Mouse (Mus musculus): ENCODE data around the gene Cct2.
"Not testable (repeated sequence)": the region's sequence is repeated elsewhere in the genome, so short reads cannot be mapped to it uniquely, and the experiment has no call there.

Cct2 gene

DNA sequence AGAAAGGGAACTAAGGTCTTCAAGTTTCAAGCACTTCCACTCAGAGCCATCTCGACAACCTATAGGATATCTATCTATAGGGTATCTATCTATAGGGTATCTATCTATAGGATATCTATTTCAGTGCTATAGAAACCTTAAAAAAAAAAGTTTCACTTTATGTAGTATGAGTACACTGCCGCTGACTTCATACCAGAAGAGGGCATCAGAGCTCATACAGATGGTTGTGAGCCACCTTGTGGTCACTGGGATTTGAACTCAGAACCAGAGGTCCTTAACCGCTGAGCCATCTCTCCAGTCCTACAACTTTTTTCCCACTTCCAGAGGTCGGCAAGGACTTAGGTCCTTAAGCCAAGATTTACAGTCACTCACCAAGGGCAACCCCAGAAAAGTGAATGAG, 7.9 kb downstream of the Cct2 start:
- DNase-seq (ENCODE audit: low spot score in 2 of 2) = no peak

DNA sequence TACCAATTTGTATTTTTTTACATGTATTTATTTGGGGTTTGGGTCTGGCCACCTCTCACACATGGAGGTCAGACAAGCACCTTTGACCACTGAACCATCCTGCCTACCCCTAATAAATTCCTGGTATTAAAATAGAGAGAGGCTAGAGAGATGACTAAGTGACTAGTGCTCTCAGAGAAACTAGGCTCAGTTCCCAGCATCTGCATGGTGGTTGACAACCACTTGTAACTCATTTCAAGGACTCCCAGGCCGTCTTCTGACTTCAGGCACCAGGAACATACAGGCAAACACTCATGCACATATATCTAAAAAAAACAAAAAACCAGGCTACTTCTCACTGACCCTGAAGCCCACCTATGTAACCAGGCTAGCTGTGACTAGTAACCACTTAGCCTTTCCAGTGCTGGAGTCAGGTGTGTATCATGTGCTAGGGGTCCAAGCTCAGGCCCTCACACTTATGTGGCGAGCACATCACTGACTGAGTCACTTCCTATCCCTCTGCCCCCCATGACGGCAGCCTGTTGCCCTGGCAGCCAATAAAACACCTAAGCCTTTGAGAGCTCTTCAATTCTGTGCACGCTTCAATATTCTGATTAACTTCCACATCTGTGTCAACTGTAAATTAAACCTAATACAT, 13.5 kb downstream of the Cct2 start:
- DNase-seq (ENCODE audit: low spot score in 2 of 2) = no peak

DNA sequence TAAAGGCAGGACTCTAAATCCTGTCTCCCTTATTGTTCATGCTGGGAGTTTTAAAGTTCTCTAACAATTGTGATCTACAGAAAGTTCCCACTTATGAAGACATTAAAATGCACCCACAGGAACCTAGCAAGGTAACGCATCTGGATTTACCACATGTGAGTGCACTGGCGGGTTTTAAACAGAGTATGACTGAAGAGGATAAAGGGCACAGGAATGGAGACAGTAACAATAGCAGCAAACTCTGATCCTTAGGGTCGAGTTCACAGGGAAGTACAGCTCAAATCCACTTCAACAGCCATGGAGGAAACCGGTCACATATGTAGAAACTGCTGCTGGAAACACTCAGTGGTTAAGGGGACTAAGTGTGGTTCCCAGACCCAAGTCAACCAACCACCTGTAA, 14.4 kb downstream of the Cct2 start:
- DNase-seq (ENCODE audit: low spot score in 2 of 2) = no peak

DNA sequence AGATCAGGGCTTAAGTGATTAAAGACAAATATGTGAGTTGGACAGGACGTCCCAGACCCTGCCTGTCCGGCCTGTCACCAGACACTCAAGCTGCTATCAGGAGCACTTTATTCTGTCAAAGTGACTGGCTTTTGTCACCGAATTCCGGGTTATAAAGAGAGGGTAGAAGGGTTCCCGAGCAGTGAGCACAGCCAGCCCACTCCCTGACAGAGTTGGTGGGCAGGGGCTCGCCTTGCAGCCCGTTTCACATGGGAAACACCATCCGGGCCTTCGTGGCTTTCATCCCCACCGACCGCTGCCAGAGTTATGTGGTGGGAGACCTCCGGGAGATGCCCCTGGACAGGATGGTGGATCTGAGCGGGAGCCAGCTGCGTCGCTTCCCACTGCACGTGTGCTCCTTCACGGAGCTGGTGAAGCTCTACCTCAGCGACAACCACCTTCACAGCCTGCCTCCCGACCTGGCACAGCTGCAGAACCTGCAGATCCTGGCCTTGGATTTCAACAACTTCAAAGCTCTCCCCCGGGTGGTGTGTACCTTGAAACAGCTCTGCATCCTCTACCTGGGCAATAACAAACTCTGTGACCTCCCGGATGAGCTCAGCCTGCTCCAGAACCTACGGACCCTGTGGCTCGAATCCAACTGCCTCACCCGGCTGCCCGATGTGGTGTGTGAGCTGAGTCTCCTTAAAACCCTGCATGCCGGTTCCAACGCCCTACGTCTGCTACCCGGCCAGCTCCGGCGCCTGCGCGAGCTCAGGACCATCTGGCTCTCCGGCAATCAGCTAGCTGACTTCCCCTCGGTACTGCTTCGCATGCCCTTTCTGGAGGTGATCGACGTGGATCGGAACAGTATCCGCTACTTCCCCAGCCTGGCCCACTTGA, 18.2 kb downstream of the Cct2 start, which contains the start of gene Lrrc10:
Gene Lrrc10 (plus strand): TSS at position 167 of the 882 bp plus-strand sequence.
- no peak for DNase-seq (ENCODE audit: low spot score in 2 of 2)

DNA sequence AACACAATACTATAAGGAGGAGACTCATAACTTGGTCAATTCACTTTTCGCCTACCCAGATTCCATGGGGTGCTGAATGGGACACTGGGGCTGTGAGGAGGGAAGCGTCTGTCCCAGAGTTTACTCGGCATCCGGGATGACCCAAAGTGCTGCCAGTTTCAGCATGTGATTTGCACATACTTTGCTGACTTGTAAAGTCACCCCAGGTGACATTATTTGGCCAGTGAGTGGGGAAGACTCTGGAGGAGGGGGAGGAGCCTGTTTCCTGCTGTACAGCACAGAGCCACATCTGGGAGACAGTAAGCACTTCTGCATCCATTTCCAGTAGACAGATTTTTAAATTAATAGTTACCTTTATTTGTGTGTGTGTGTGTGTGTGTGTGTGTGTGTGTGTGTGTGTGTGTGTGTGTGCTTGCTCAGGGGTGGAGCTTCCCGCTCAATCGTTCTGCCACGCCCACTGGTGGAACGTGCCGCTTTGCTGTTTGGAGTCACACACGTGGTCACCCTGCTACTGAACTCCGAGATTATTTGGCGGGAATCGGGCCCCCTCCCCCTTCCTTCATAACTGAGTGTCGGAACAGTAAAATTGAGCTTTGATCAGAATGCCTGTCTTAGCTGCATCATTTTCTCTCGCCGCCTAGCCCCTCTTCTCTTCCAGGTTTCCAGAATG, 20.0 kb downstream of the Cct2 start:
- not testable (repeated sequence) for DNase-seq (ENCODE audit: low spot score in 2 of 2)

DNA sequence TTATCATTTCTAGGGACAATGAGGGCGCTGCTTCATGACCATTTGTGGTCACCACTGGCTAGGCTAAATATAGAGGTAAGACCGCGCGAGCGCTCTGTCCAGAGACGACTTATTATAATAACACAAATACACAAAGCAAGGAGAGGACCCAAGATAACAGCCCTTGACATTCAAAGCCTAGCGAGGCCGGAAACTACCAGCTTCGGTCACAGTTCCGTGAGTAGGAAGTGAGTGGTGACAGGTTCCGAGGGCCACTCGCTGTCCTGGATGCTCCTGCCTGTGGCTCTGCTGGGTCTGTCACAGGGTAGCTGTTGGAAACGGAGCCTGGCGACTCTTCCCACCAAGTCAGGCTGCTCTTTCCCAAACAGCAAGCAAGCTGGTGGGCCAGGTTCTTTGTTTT, 21.3 kb downstream of the Cct2 start:
- DNase-seq (ENCODE audit: low spot score in 2 of 2) = no peak

DNA sequence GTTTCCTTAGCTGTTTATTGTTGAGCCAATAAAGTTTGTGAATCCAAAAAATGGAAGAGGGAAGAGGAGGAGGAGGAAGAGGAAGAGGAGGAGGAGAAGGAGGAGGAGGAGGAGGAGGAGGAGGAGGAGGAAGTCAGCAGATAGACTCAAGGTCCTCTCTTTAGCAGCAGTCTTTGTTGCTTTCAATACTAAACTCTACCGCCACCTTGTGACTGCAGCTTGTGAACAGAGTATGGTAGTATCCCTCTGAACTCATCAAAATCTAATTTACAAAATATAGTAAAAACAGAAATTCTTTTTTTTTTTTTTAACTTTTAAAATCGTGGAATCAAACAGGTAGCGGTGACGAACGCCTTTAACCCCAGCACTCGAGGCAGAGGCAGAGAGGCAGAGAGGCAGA, 23.3 kb downstream of the Cct2 start:
- DNase-seq (ENCODE audit: low spot score in 2 of 2) = no peak

DNA sequence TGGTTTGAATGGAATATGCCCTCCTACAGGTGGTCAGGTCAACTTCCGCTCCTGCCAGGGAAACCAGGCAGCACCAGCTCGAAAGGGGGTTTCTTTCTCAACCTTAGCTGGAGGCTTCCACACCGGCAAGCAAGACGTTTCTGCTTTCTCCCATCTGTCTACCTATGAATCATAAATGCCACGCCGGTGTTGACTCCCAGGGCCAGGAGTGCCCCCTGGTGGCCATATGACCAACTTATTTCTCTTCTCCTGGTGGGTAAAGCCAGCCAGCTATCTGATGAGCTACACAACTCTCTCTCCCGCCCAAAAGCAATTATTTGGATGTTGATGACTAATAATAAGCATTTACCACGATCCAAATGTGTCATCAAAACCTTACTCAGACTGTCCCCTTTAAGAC, 29.8 kb downstream of the Cct2 start:
- peak; percentile 72 to 89 for DNase-seq (ENCODE audit: low spot score in 2 of 2)

DNA sequence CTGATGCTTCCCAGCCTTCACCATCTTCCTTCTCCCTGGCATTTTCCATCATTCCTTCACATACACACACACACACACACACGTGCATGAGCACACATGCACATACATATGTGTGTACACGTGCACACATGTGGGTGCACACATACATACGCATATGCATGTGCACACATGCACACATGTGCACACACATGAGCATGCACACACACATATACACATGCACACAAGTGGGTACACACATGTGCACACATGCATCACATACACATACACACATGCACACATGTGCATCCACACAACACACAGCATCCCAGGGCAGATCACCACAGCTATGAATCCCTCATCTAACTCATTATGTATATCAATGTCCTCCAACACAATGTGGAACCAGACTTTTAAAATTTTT, 32.5 kb downstream of the Cct2 start:
- no peak for DNase-seq (ENCODE audit: low spot score in 2 of 2)

DNA sequence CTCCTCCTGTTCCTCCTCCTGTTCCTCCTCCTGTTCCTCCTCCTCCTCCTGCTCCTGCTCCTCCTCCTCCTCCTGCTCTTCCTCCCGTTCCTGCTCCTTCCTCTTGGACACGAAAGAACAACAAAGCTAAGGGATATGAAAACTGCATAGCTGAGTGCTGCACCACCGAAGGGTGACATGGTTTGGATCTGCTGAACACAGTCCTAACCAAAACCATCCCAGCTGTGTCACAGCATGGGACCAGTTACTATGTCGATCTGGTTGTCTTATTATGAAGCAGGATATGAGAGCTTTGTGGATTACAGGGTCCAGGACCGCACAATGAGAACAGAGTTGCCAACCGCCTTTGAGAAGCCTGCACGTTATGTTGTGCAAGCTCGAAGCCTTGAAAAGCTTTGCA, 37.4 kb downstream of the Cct2 start:
- no peak for DNase-seq (ENCODE audit: low spot score in 2 of 2)

DNA sequence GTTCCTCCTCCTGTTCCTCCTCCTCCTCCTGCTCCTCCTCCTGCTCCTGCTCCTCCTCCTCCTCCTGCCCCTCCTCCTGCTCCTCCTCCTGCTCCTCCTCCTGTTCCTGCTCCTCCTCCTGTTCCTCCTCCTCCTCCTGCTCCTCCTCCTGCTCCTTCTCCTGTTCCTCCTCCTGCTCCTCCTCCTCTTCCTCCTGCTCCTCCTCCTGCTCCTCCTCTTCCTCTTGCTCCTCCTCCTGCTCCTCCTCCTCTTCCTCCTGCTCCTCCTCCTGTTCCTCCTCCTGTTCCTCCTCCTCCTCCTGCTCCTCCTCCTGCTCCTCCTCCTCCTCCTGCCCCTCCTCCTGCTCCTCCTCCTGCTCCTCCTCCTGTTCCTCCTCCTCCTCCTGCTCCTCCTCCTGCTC, 37.8 kb downstream of the Cct2 start:
- not testable (repeated sequence) for DNase-seq (ENCODE audit: low spot score in 2 of 2)

DNA sequence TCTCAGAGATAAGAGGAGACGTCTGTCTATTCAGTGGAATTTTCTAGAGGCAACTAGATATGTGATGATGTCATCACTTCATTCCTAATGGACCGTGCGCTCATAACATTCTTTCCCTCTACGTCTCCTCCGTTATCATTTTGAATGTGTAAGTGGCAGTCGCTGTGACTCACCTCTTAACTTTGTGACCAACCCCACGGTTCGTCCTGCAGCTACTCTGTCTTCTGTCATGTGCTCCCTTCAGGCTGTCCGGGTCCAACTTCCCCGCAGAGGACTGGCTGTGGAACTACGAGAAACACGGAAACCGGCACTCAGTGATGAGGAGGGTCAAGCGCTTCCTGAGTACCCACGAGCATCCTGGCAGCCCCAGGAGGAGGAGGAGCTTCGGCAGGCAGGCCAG, 39.9 kb downstream of the Cct2 start:
- DNase-seq (ENCODE audit: low spot score in 2 of 2) = no peak

DNA sequence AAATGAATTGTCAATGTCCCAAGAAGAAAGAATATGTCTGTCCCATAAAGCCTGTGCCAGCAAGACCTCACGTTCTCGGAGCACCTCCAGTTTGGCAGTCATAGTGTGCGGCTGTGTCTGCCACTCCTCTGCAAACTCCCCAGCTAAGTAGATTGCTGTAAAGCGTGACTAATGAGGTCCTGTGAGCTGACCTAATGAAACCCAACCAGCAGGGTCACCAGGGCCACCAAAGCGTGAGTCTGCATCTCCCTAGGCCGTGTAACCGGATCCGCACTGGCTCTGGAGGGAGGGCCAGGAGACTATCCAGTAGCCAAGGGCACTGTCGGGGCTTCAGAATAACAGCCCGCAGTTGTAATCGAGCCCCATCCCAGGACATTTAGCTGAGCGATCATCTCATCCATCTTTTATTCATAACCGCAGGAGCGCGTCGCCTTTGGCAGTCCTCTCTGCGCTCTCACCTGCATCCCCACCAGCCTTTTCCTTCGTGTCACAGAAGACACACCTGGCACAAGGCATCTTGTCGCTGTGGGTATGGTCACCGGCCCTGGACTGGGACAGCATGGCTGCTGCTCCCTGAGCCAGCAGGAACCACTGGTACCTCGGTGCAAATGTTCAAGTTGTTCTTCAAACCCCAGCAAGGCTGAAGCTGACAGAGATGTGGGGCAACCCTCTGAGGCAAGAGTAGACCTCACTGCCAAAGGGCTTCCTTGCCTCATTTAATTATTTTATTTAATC, 42.4 kb downstream of the Cct2 start:
- DNase-seq (ENCODE audit: low spot score in 2 of 2) = no peak

DNA sequence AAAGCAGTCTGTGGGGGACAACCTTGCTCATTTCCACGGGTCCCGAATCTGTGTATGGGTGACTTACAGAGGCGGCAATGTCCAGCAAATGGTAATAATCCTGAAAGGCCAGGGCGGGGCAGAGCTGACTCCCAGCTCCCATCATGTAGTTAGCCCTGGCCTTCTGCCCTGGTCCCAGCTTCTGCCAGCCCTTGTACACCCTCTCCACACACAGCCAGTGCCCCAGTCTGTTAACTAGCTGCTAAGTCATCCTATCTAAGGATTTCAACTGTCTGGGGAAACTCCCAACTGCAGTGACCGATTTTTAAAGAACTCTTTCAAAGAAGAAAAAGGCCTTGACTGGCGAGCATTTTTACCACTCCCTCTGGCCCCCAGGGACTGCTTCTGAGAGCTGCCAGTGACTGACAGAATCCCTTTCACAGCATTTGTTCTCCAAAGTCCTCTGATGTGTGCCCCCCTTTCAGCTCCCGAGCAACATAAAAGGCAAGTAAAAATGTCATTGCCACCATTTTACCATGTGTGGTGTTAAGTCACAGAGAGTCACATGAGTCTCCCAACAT, 45.3 kb downstream of the Cct2 start:
- DNase-seq (ENCODE audit: low spot score in 2 of 2) = no peak

DNA sequence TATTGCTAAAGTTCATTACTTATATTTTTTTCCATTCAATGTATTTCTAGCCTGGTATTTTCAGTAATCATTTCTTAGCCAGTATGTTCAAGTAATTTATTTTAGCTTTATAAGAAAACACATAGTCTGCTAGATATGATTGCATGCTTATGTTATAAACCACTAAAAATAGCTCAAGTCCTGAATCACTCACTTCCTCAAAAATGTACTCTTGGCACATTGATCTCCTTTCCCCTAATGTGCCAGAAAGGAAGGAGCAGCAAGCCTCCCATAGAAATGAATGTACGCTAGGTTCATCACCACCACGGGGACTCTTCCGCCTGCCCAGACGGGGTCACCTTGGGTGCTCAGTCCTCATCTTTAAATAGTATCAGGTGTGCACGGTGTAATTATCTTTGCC, 49.0 kb downstream of the Cct2 start:
- no peak for DNase-seq (ENCODE audit: low spot score in 2 of 2)

DNA sequence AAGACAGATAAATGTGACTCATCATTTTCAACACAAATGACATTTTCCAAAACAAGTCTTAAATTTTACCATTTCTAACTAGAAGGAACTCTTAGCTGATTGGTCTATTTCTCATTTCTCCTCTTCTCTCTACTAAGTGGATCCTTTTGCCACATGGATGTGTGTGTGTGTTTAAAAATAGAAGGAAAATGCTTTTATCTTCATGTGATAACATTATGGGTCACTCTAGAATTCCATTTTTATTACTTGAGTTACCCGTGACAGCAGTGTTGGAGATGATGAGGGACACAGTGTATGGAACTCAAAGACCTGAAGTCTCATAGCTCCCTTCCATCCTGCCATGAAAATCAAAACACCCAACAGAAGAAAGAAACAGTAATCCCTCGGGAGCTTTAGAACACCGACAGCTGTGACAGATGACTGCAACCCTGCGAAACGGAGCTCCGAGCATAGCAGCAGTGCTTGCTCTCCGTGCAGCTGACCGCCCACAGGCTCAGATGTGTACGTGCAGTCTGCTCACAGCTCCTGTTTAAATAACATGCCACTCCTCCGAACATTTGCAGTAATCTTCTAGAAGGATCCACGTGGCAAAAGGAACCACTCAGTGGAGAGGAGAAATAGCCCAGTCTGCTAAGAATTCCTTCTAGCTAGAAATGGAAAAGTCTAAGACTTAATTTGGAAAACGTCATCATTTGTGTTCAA, 49.8 kb downstream of the Cct2 start:
- no peak for DNase-seq (ENCODE audit: low spot score in 2 of 2)

DNA sequence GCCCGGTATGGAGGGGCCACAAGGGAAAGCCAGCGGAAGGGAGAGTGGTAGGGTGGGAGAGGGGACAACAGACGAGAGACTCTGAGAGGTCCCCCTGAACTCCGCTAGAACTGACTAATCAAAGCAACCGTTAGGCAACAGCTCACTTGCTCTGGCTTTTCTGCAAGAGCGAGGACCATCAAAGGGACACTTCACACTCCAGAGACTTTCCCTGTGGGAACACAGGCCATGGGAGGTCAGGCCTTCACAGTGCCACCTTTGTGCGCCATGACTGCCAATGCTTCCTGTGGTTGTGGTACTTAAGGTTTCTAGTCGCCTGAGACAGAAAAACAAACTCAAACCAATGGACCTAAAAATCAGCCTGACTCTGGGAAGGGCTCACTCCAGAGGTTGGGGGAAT, 52.6 kb downstream of the Cct2 start:
- no peak for DNase-seq (ENCODE audit: low spot score in 2 of 2)

DNA sequence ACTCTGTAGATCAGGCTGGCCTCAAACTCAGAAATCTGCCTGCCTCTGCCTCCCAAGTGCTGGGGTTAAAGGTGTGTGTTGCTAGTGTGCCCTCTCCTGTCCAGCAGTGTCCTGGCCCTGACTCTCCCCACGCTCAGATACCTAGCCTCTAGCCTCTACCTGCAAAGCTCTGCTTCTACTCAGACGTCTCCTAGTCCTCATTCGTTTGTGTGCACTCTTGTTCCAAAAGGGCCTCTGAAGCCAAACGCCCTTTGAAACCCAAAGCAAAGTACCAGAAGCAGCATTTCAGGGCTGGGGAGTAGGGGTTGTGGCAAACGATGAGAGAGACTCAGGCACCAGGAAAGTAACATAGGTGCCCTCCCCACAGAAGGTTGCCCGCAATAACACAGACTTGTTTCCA, 53.9 kb downstream of the Cct2 start:
- DNase-seq (ENCODE audit: low spot score in 2 of 2) = no peak

DNA sequence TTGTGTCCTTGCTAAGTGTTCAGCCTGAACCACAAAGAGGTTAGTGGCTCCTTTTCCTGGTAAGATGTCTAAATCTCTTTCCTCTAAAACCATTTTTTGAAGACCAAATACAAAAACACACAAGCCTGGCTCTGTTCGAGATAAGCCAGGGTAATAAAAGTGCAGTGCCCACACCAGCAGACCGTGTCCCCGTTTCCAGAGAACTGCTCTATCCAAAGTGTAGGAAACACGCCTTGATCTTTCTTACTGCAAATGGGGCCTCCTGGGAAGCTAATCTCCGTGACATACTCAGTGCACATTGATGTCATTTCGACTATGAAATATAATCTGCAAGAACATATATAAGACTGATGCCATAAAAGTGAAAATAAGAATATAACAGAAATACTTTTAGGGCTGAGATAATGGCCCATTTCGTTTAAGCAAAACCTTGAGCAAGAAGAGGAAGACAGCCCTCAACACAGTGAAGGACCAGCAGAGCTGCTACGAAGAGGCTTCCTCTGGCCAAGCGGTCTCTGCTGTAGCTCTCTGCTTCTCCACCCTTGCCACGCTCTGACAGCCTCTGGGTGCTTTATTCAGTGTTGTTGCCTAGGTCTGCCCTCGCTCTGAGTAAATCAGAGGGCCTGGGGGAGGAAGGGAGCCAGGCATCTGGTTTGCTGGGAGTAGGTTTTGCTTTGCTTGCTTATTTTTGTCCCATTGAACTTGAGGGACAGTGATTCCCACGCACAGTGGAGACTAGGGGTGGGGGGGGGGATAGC, 57.7 kb downstream of the Cct2 start:
- no peak for DNase-seq (ENCODE audit: low spot score in 2 of 2)

DNA sequence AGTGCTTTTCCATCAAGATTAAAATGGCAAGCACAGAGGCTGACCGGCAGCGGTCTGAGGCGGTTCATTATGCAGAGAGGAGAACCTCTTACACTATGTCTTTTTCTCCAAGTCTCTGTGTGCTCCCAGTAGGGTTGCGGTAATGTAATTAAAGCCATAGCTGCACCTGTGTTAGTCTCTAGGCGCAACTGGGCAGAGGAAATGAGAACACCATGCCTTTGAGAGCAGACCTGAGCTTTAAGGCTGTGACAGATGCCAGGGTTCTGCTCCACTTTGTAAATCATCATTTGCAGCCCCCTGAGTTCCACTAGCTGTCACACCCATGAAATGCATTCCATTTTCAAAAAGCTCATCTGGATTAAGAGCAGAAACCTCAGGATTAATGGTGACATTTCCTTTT, 58.9 kb downstream of the Cct2 start:
- DNase-seq (ENCODE audit: low spot score in 2 of 2) = no peak
